Mouse (Mus musculus) olfactory bulb, adult 2 months (tissue): ENCODE measurements at regions not wholly inside any gene's neighbourhood (a gene's known extent, or its start where the extent isn't known, plus 50 kb on each side); places are given as distances from the start of the nearest gene placed in this dataset.

Experiments
- H3K27ac ChIP-seq: fragments of 200-500 bp; 2 replicates; pipeline ENCODE4 v1.5.1; 2012; ENCODE audit warnings: low read depth, low read length; ENCODE audit not compliant: insufficient read depth
- H3K4me1 ChIP-seq: fragments of 200-500 bp; 2 replicates; pipeline ENCODE4 v1.6.1; 2012; ENCODE audit warnings: low read length; ENCODE audit not compliant: control insufficient read depth, insufficient read depth
- H3K4me3 ChIP-seq: fragments of 200-500 bp; 2 replicates; pipeline ENCODE4 v1.5.1; 2012; ENCODE audit warnings: mild to moderate bottlenecking, low read depth, low read length, moderate library complexity; ENCODE audit not compliant: insufficient read depth
- CTCF ChIP-seq: fragments of 200-500 bp; IDR thresholded peaks from 2 replicates; pipeline ENCODE4 v1.5.1; 2012; ENCODE audit warnings: low read depth, mild to moderate bottlenecking, low read length, moderate library complexity; ENCODE audit not compliant: insufficient read depth
- POLR2A ChIP-seq: fragments of 200-500 bp; IDR thresholded peaks from 2 replicates; pipeline ENCODE4 v1.6.1; 2012; ENCODE audit warnings: mild to moderate bottlenecking, low read depth, low read length, moderate library complexity; ENCODE audit not compliant: insufficient read depth
- WGBS: fragments of 180-500 bp; shearing (Covaris S2); methylation state at CpG from one replicate; pipeline ENCODE4 v1.1.7; 2018; 5-methylcytosine and 5-hydroxymethylcytosine counted together

GRCm38 (mm10) chr4:84208175-84208574, 466.9 kb downstream of the Bnc2 start:
- no peaks in the 10 kb centered on the region for H3K4me1 ChIP-seq
- no peak overlapping the region for H3K4me3 ChIP-seq
- TF ChIP-seq CTCF (no peak), POLR2A (no peak)
- no peak overlapping the region for H3K27ac ChIP-seq
- WGBS = 93% methylated on average over 1 of the region's 1 CpGs

DNA sequence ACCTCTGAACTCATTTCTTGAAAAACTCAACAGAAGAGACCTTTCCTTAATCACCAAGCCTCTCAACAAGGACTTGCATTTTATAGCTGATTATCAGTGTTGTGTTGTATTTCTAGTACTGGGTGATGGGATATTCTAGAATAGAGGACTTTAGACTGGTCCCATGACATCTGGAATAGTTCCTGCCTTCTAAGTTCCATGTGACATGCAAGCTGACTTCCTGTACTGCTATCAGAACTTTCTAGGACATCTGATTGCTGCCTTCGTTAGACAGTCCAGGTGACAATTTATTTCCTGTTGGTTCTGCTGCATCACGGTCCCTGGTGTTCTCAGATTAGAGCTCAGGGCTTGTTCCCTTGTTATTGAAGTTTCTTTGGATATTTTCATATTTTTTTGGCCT, 465.5 kb downstream of the Bnc2 start:
- Histone ChIP-seq H3K4me1 (no peaks in the 10 kb centered on the region), H3K27ac (no peak overlapping the region), H3K4me3 (no peak overlapping the region)
- 87% methylated on average over 2 of the region's 2 CpGs for WGBS
- no peak for TF ChIP-seq POLR2A

- Histone ChIP-seq H3K4me3 (no peak overlapping the region), H3K4me1 (no peaks in the 10 kb centered on the region), H3K27ac (no peak overlapping the region)
- no peak for TF ChIP-seq CTCF
- TF ChIP-seq POLR2A = no peak
- WGBS = 52% methylated on average over 11 of the region's 11 CpGs
Observed at GRCm38 (mm10) chr4:84211311-84211875, 463.7 kb downstream of the Bnc2 start.

- 28% methylated on average over 6 of the region's 6 CpGs for WGBS
- TF ChIP-seq POLR2A (no peak), CTCF (no peak)
- H3K4me1 ChIP-seq = no peaks in the 10 kb centered on the region
- H3K27ac ChIP-seq = no peak overlapping the region
- H3K4me3 ChIP-seq = no peak overlapping the region
Observed at GRCm38 (mm10) chr4:84212004-84212403, 463.1 kb downstream of the Bnc2 start.

DNA sequence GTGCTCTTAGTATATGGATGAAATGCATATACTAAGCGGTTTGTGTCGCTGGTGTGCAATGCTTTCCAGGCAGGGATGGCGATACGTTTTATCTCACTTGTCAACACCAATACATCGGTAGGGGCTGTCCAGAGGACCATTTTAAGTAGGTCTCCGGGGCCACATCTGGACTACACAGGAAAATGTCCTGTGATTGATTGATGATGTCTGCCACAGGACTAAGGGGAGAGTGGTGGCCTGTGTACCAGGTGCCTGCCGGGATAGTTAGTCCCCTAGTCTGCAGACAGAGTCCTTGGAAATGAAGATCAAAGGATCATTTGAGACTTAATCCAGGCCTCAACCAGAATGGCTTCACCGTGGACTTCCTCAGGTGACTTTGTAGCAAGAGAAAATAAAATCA, 460.6 kb downstream of the Bnc2 start:
- WGBS = 94% methylated on average over 8 of the region's 8 CpGs
- H3K4me1 ChIP-seq = no peaks in the 10 kb centered on the region
- no peak overlapping the region for H3K4me3 ChIP-seq

DNA sequence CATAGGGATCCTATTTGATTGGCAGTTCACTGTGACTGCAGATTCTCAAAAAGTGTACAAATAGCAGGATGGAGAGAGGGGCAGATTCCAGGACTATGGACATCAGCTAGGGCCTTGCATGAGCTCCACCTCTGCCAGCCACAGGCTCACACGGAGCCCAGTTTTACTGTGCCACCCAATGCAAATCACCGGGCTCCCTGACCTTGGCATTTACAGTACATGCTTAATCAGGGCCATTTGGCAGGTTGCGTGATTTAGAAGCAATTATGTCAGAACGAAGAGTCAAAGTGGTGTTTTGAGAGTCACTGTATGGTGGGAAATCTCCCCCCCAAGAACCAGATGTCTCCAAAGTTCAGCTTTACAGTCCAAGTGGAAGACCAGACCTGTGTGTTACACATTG, 456.1 kb downstream of the Bnc2 start:
- H3K27ac ChIP-seq = no peak overlapping the region
- TF ChIP-seq CTCF (no peak), POLR2A (no peak)
- 77% methylated on average over 4 of the region's 4 CpGs for WGBS
- no peak overlapping the region for H3K4me3 ChIP-seq
- no peaks in the 10 kb centered on the region for H3K4me1 ChIP-seq

More for the DNA sequence above, 460.6 kb downstream of the Bnc2 start:
- H3K27ac ChIP-seq = no peak overlapping the region
- TF ChIP-seq POLR2A = no peak
- no peak for TF ChIP-seq CTCF

DNA sequence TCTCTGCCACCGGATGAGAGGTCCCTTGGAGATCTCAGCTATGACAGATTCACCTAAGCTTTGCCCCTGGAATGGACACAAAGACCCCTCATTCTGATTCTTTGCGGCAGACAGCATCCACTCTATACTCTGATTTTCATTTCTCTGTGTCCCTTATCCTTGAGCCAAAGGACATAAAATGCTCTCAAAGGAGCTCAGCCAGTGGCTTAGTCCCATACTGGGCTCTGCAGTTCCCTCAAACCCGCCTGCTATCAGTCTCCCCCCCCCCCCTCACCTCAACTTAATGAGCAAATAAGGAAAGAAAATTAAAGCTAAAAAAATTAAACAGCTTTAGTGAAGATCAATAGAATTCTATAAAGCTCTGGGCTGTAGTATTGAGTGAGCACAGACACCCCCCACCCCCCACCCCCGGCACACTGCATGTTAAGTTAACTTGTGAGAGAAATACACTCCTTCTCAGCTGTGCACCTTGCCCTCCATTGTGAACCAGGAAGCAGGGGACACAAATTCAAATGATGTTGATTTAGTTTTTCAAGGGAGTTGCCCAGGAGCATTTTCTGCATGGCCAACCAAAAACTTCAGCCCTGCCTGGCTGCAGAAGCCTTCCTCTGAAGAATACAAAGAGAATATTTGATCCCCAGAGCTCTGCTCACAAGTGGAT, 452.9 kb downstream of the Bnc2 start:
- Histone ChIP-seq H3K4me1 (no peaks in the 10 kb centered on the region), H3K27ac (no peak overlapping the region), H3K4me3 (no peak overlapping the region)
- WGBS = 67% methylated on average over 4 of the region's 4 CpGs
- TF ChIP-seq CTCF (no peak), POLR2A (no peak)

DNA sequence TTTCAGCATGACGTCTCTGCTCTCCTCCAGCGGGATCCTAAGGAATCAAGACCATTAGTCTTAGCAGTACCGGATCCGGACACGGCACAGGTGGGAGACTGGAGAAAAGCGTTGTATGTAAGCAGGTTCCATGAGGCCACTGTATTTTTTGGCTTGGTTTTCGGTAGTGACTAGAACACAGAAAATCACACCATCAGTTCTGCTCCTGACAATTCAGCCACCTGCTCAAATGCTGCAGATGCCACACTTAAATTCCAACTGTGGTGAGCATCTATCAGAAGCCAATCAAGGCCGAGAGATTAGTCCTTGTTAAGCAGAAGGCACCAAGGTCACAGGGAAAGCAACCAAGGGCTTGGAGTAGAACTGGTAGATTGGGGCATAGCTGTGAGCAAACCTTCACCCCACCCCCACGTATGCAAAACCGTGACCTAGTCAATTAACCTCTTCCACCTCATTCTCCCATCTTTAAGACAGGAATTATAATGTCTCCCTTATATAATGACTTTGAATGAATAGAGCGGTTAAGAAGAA, 452.2 kb downstream of the Bnc2 start:
- WGBS = 80% methylated on average over 11 of the region's 11 CpGs
- no peak for TF ChIP-seq POLR2A
- Histone ChIP-seq H3K27ac (no peak overlapping the region), H3K4me3 (no peak overlapping the region), H3K4me1 (no peaks in the 10 kb centered on the region)

DNA sequence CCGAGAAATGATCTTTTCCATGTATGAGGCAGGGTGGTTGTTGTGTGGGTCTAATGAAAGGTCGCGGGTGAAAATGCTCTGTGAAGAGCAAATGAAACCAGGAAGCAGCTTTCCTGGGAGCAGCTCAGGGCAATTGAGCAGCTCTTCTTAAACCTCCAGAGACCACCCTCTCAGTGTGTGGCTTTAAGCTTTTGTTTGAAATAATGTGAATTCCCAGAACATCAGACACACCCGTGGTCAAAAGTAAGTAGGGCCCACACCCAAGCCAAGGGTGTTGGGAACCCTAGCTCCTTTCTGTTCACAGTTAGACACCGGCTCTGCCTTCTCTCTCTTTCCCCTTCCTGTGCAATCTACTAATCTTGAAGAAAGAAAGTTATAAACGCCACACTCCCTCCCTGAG, 450.5 kb downstream of the Bnc2 start:
- WGBS = 85% methylated on average over 6 of the region's 6 CpGs
- H3K4me3 ChIP-seq = no peak overlapping the region
- no peak for TF ChIP-seq CTCF
- no peak for TF ChIP-seq POLR2A
- H3K27ac ChIP-seq = no peak overlapping the region
- H3K4me1 ChIP-seq = no peaks in the 10 kb centered on the region
